Mouse (Mus musculus): ENCODE results near the gene Btg2. TPM values are rescaled to one million over a fixed set of nuclear protein-coding genes. Genes with fewer than 3 reads are reported as not detected.

Gene Btg2
- polyA plus RNA-seq, 1 experiment from 2014 or later, result 31.7 TPM

Other genes with a start within 250 kb of the Btg2 start
- 0.21 and 1.0 TPM in 2 replicates for gene Optc, start 171.1 kb downstream of the Btg2 start, polyA plus RNA-seq (2014; fragmentation: Nextera tagmentation; extraction: Ambion mirVana)
- gene Prelp, start 157.7 kb downstream of the Btg2 start, polyA plus RNA-seq (2014; fragmentation: Nextera tagmentation; extraction: Ambion mirVana), result 0.55 and 1.1 TPM in 2 replicates
- gene Fmod, start 41.9 kb downstream of the Btg2 start, polyA plus RNA-seq (2014; fragmentation: Nextera tagmentation; extraction: Ambion mirVana), result 10.6 and 13.4 TPM in 2 replicates
- gene Chit1, start 32.1 kb upstream of the Btg2 start, polyA plus RNA-seq (2014; fragmentation: Nextera tagmentation; extraction: Ambion mirVana), result 1.7 and 1.9 TPM in 2 replicates
- 1.5 and 1.9 TPM in 2 replicates for gene Chil1, start 103.1 kb upstream of the Btg2 start, polyA plus RNA-seq (2014; fragmentation: Nextera tagmentation; extraction: Ambion mirVana)
- 1.0 and 1.2 TPM in 2 replicates for gene Mybph, start 114.3 kb upstream of the Btg2 start, polyA plus RNA-seq (2014; fragmentation: Nextera tagmentation; extraction: Ambion mirVana)
- 4.4 and 6.7 TPM in 2 replicates for gene Adora1, start 156.3 kb upstream of the Btg2 start, polyA plus RNA-seq (2014; fragmentation: Nextera tagmentation; extraction: Ambion mirVana)
- gene Myog, start 210.9 kb upstream of the Btg2 start, polyA plus RNA-seq (2014; fragmentation: Nextera tagmentation; extraction: Ambion mirVana), result 3.7 and 4.2 TPM in 2 replicates

Measured in heart, embryonic 11.5 days (tissue).